Mouse (Mus musculus) cerebellum, adult 9-11 months (tissue): ENCODE data around the gene Bag5.
"Not testable (repeated sequence)": the region's sequence is repeated elsewhere in the genome, so short reads cannot be mapped to it uniquely, and the experiment has no call there.

Experiments used
- DNase-seq: peaks from one replicate; pipeline ENCODE4 v3.0.0; 2022

Gene Bag5

DNA sequence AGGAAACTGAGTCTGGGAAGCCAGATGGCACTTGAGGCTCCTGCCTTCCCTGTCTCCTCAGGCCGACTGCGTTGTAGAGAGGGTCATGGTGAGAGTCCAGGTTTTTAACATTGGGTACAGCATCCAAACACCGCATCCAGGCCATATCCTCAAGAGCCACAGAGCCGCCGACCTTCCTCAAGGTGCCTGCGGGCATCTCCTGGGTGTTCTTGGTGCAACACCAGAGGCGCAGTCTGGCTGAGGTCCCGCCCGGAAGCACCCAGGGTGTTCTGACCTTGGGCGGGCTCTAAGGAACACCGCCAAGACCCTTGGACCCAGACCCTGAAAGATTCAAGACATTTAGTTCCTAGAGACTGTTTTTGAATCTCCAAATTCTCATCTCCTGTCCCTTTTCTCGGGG lies 40.5 kb downstream of the Bag5 start:
- no peak for DNase-seq

DNA sequence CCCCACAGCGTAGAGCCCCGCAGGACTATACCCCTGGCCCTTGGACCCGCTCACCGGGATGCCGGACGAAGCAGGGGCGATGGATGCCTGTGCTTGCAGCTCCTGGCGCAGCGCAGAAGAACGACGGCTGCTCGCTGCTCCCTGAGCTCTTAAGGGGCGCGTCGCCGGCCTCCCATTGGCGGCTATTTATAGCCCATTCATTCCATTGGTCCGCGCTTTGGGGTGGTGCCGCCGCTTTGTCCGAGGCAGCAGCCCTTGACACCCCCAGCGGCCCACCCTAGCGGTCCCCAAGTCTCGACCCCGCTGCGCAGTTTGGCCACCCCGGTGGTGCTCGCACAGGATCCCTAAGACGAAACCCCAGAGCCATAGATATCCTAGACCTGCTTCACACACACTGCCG lies 40.9 kb downstream of the Bag5 start, which contains the start of gene Ckb:
TSS of gene Ckb (minus strand) at position 163 of the 400 bp plus-strand sequence.
- peak; percentile 96 for DNase-seq

DNA sequence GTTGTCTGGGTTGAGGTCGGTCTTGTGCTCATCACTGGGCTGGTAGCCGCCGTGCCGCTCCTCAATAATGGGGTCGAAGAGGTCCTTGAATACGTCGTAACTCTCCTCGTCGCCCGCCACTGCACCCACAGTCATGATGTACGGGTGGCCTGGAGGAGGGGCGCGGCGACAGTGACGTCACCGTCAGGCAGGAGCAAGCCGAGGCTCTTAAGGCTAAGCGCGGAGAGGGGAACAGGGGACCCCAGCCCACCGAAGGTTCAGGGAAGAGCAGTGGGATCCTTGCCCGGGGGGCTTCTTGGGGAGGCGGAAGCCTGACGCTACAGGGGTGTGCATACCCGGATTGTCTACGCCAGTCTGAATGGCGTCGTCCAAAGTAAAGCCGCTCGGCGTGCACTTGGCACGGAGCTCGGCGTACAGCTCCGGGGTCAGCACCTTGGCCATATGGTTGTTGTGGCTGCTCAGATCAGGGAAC lies 41.6 kb downstream of the Bag5 start:
- DNase-seq = peak; percentile 90

DNA sequence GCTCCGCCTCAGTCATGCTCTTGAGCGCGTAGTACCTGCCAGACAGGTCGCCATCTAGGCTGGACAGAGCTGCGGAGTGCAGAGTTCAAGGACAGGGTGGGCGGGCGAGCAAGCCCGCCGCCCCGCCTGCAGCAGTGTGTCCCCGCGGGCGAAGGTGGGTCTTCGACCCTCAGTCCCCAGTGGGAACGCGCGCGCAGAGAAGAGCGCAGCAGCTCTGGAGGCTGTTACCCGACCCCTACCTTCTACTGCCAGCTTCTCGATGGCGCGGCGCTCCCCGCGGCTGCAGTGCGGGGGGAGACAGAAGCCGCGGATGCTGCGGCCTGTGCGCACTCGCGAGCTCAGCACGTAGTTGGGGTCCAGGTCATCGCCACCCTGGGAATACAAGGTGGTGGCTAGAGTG lies 42.1 kb downstream of the Bag5 start:
- no peak for DNase-seq

DNA sequence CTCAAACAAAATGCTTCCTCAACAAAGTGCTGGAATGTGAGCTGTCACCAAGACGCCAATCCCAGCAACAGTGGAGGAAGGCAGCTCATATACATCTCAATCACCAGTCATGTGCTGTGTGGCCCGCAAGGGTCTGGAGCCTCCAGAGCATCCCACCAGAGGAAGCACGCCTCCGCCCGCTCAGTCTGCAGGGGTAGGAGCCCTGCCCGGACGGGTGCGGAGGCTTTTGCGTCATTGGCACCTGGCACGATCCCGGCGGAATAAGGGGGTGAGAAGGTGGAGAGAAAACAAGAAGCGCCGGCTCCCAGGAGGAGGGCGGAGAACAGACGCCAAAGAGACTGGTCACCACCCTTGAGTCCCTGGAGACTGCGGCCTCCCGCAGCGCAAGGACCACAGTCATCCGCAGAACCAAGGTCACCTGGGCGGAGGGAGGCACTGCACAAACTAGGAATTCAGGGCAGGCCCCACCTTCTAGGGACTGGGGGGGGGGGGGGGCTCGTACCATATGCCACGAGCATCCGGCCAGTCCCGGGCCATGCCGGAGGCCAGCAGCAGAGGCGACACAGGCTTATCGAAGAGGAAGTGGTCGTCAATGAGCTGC lies 42.6 kb downstream of the Bag5 start:
- DNase-seq = peak; percentile 90

DNA sequence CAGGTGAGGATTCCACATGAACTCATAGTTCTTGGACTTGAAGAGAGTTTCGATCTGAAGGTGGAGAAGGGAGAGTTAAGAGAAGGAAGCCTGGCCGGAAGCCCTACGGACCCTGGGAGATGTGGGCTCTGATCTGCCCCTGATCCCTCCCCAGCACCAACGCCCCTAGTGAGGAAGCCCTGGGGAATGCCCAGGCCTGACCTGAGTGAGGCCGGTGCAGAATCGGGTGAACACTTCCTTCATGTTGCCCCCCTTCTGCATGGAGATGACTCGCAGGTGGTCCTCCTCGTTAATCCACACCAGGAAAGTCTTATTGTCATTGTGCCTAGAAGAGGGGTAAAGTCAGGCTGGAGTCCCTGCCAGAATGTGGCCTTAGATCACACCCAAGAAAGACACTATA lies 43.1 kb downstream of the Bag5 start:
- DNase-seq = no peak

DNA sequence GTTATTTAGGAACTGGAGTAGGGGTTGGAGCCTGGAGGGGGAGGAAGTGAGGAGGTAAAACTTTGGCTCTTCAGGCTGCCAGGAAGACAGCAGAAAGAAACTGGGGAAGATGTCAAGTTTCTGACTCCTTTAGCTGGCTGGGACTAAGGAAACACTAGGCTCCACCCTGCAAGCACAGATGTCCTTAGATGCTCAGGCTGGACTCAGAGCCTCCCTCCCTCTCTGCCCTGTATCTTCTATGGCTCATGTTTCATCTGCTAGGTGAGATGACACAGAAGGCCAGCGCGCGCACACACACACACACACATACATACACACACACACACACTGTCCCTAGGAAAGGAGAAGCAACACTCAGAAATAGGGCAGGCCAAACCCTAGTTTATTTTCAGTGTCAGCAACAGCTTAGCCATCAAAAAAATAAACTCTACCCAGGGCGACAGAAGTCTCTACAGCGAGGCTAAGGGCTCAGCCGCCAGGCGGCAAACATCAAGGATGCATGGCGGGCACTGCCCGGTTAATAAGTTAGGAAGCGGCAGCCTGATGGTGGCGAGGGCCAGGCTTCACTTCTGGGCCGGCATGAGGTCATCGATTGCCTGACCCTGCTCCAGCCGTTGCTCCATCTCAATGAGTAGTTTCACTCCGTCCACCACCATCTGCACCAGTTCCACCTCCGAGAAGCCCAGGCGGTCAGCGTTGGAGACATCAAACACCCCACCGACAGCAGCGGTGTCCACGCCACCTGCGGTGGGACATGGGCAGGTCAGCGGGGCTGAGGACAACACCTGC lies 43.9 kb downstream of the Bag5 start:
- DNase-seq = peak; percentile 68

DNA sequence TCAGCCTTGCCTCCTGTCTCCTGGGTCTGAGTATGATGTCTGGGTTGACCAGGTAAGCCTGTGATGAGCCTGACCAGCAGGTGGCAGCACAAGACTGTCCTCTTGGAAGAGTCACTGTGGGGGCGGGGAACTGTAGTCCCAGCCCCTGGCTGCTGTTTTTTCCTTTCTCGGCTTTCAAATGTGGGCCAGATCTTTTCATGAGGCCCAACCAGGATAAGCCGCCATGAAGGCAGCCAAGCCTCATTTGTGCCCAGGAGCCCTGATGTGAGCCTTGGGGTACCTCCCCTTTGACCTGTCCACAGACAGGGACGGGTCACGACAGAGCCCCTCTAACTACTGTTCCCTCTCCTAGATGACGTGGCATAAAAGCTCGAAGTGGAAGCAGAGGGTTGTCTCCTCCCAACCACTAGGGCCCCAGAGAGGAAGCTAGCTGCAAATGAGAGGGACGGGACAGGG lies 44.6 kb downstream of the Bag5 start:
- DNase-seq = peak; percentile 94

DNA sequence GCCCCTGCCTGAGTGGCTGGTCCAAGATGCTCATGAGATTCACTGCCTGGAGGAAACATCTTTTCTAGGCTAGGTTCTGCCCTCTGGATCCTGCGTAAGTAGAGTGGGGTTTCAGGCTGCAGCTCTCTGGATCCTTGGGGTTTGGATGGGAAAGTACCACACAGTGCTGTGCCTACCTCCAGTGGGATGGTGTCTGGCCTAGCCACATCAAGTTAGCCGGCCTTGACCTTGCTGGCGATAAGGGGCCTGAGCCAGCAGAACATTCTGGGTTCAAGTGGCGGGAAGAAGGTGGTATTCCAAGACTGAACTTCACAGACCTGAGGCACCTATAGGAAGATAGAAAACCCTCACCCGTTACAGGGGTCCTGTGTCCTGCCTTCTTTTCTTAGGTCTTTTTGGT lies 45.6 kb downstream of the Bag5 start:
- DNase-seq = peak; percentile 43

DNA sequence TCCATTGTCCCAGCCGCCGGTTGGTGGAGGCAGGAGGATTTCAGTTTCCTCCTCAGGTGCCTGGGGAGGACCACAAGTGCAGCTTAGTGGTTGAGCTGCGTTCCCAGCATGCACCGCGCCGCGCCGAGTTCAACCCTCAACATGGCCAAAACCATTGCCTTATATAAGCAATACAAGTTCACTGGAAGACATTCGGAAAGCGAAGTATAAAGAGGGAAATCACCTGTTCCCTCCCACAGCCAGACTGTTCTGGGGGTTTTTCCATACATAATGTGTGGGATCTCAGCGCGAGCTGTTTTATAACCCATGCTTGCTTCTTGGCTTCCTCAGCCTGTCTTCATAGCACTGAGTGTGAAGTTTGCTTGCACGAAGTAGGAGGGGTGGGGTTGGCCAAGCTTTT lies 46.7 kb downstream of the Bag5 start:
- DNase-seq = peak; percentile 22

DNA sequence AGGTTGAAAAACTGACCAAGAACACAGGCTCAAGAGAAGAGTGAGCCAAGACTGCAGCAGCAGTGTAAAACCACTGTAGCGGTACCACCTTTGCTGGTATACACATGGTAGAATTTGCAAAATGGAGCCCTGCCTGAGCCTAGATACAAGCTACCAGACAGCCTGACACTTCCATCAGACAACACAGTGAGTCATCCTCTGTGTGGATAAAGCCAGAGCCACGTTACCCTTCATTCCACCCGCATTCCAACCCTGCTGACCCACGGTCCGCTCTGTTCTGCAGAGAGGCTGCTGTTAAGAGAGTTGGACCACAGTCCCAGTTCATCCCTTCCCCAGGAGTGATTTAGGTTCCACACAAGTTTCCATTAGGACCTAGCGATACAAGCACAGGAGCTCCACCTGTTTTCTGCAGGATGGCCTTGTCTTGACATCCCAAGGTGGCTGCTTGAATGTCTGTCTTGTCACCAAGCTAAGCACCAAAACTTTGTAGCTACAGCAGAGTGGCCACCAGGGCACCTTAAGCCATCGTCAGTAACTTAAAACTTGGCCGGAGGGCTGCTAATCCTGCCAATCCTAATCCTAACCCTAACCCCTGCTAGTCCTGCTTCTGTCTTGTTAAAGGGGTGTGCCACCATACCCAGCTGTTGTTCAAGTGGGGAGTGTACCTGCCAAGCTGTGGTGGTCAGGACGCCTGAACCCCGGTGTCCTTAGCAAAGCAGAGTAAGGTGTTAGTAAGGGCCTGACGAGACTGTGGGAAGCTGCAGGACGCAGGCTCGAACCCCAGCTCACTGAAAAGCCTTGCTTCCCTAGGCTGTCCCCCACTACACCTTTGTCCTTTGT lies 47.8 kb downstream of the Bag5 start:
- peak; percentile 28 for DNase-seq

DNA sequence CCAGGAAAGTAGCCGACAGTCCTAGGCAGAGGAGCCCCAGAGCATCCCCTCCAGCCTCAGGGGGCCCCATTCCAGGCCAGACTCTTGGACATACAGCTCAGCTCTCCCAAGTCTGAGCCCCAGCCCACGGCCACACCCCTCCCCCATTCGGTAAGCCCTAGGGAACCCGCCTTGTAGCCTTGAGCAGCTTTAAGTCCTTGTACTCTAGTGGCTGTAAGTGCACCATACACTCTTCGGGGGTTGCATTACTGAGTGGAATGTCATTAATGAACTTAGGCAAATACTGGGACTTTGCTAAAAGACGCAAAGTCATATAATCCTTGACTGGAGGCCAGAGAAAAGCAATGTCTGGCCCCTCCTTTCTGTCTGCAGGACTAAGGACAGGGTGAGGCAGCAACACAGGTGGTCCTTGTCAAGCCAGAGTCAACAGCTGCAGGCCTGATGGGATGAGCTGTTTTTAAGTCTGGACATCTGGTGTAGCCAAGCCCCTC lies 48.9 kb downstream of the Bag5 start:
- peak; percentile 39 for DNase-seq

DNA sequence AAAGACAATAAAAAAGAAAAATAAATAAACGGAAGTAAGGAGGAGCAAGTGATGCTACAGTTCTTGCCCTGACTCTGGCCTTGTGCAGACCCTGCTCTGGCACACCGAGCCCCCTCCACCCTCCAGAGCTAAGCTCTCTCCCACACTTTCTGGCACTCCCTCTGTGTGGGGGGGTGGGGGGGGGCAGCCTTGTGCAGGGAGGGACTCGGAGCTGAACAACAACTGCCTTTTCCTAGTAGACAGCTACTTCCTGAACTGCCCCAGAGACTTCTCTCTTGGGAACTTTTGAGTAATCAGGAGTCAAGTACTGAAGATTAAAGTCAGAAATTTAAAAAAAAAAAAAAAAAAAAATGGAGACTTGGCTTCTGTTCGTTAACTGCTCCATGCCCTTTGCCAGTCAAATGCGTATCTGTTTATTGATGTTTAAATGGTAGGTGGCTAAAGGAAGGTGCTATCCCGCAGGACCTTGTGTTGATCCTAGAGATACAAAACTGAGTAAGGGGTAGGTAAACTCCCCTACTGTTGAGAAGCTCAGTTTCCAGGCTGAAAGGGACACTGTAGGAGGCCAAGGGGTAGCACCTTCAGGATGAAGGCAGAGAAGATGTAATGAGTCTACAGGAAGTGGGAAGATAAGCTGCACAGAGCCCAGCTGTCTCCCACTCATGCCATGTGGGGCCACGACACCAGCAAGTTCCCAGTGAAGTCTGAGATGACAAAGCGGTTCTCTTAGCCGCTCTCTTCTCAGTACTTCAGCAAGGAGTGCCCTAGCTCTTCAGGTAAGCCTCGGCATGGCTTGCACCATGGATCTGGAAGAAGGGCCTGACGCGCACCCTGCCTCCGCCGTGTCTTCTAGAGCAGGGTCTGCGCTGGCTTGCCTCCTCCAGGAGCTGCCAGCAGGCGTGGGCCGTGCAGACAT lies 49.6 kb downstream of the Bag5 start:
- peak; percentile 7 for DNase-seq

DNA sequence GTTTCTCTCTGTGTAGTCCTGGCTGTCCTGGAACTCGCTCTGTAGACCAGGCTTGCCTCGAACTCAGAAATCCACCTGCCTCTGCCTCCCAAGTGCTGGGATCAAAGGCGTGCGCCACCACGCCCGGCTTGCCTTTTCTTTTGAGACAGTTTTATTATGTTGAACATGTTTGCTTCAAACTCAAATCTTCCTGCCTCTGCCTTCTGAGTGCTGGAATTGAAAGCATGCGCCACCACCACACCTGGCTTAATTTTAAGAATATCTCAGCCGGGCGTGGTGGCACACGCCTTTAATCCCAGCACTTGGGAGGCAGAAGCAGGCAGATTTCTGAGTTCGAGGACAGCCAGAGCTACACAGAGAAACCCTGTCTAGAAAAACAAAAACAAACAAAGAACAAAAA lies 51.5 kb downstream of the Bag5 start:
- not testable (repeated sequence) for DNase-seq

DNA sequence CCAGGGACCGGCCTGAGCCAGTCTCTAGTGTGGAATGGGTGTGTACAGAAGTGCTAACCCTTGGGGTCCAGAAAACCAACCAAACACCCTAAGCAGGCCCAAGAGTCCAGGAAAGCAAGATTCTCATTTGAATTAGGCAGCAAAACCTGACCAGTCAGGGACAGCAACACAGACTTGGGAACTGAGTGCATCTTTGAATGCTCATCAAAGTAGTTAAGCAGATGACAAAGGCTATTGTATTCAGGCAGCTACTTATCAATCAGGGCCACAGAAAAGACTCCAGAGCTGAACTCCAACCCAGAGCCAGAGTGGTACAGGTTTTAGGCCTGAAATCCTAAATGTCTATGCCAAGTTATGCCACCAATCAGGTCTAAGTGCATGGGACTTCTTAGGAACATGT lies 52.4 kb downstream of the Bag5 start:
- DNase-seq = no peak
